Mouse (Mus musculus) heart, postnatal 14 days (tissue): ENCODE measurements around the gene Ccnd1. TPM values are rescaled to one million over a fixed set of nuclear protein-coding genes. Genes with fewer than 3 reads are reported as not detected.
"Not testable (repeated sequence)": the region's sequence is repeated elsewhere in the genome, so short reads cannot be mapped to it uniquely, and the experiment has no call there.

Experiments
- DNase-seq, 2 experiments: peaks; one replicate each; pipeline ENCODE4 v3.0.0; 2021 to 2022
- intact Hi-C: fragments of 180-260 bp; cut with DNase I; formaldehyde crosslinking; loops from one replicate; pipeline ENCODE4 v1.15.1; 2025
- total RNA-seq, 2 experiments: library from RNA; stranded (reverse); gene quantifications; 2 replicates each; pipeline ENCODE4 v1.2.3; 2021

The Ccnd1 gene
- total RNA-seq, 2 experiments from 2014 or later: 37.2 to 58.8 TPM

DNA sequence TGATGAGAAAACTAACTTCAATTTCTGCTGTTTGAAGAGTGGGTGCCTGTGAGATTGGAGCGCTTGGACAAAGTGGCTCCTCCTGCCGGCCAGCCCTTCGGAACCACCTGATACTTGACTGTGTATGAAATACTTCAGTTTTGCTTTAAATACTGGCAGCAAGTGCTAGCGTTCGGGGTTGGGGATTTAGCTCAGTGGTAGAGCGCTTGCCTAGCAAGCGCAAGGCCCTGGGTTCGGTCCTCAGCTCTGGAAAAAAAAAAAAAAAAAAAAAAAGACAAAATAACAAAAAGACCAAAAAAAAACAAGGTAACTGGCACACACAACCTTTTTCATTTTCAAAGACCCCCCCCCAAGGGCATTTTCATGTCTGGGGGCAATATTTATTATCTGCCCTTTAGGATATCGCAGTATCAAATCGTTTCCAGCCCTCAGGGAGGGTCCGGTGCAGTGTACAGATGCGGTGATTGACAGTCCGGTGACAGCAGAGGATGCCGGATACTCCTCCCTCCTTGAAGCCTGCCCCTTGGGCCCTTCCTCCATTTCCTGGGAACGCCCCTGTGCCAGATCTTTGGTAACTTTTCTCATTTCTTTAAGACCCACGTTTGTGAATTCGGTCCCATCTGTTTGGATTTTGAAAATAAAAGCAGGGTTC lies 25.3 kb downstream of the Ccnd1 start:
- DNase-seq: no peak
- intact Hi-C loops: no loop called here

DNA sequence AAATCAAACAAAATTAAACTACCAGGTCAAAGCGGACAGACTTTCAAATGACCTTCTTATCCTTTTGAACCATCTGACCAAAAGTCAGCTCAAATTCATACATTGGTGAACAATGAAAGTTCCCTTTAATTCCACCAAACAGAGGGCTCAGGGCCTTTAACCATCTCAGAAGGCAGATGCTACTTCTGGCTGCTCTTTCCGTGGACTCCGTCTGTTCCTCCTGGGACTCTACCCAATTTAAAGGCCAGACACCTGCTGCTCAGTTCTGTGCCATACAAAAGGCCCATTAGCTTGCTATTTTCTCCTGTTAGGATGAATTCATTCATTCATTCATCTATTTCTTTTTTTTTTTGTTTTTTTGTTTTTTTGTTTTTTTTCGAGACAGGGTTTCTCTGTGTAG lies 26.8 kb downstream of the Ccnd1 start:
- intact Hi-C loops: no loop called here
- no peak for DNase-seq

- intact Hi-C loops: no loop called here
- DNase-seq: no peak
Measured at GRCm38 (mm10) chr7:144911121-144911520, 28.6 kb downstream of the Ccnd1 start.

GRCm38 (mm10) chr7:144908705-144909104 lies 31.0 kb downstream of the Ccnd1 start:
- DNase-seq: no peak
- intact Hi-C loops: loop anchor here (5.0 kb wide), 1 partner anchor 321 kb away; no protein-coding TSS in a partner anchor

GRCm38 (mm10) chr7:144907793-144908192 lies 31.9 kb downstream of the Ccnd1 start:
- intact Hi-C loops: loop anchor here (5.0 kb wide), 1 partner anchor 320 kb away; no protein-coding TSS in a partner anchor
- no peak for DNase-seq

- intact Hi-C loops: loop anchor here (5.0 kb wide), 1 partner anchor 320 kb away; no protein-coding TSS in a partner anchor
- DNase-seq: peak; percentile 67 to 80
Measured at GRCm38 (mm10) chr7:144906708-144907397, 32.9 kb downstream of the Ccnd1 start.

DNA sequence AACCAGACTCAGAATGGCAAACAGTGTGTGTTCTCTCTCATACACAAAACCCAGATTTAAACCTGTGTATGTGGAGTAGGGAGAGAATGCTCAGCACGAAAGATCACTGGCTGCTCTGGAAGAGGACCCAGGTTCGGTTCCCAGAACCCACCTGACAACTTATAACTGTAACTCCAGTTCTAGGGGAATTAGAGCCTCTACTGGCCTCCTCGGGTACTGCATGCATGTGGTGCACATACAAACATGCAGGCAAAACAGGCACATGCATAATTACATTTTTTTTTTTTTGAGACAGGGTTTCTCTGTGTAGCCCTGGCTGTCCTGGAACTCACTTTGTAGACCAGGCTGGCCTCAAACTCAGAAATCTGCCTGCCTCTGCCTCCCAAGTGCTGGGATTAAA lies 34.2 kb downstream of the Ccnd1 start:
- intact Hi-C loops: loop anchor here (5.0 kb wide), 1 partner anchor 318 kb away; no protein-coding TSS in a partner anchor
- not testable (repeated sequence) for DNase-seq

DNA sequence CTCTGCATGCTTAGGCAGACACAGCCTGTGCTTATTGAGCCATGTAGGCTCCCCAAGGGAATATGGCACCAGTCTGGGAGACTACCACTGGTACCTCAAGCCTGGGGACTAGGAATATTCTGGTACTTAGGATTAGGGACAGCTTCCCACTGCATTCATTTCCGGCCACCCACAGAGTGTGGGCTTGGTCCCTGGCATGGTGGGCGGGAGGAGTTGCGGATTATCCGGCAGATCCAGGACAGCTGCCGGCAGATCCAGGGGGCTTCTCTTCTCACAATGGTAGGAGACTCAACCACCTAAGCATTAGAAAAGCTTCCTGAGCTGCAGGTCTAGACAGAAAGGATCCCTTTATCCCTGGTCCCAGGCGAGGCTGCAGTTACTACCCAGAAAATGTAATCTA lies 41.2 kb downstream of the Ccnd1 start:
- intact Hi-C loops: loop anchor here (5.0 to 10.0 kb wide), 2 partner anchors 116 to 434 kb away; no protein-coding TSS in a partner anchor
- DNase-seq: no peak

DNA sequence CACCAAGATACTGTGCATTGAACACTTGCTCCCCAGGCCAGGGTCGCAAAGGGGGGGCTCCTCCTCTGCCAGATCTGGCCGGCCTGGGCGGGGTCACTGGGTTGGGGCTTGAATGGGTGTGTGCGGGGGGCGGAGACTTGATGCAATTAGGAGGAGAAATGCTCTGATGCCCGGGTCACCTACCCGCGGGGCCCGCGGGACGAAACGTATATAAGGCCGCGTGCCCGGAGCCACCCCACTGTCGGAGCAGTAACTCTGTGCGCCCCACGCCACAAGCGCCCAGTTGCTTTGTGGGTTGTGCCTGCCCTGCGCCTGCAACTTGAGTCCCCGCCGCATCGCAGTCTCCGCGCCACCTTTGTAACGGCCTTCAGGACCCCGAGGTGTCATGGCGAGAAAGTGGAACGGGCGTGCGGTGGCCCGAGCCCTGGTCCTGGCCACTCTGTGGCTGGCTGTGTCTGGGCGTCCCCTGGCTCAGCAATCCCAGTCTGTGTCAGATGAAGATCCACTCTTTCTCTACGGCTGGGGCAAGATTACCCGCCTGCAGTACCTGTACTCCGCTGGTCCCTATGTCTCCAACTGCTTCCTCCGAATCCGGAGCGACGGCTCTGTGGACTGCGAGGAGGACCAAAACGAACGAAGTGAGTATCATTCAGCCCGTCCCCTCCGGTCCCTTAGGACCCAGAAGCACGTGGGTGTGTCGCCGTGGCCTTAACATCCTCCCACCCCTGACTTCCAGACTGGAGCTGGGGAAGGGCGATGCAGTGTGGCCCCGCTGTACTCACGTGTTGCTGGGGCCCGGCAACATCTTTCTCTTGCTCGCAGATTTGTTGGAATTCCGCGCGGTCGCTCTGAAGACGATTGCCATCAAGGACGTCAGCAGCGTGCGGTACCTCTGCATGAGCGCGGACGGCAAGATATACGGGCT lies 43.2 kb downstream of the Ccnd1 start, which contains the start of gene Fgf15:
Gene Fgf15 (plus strand): TSS at position 238 of the 925 bp plus-strand sequence.
- intact Hi-C loops: loop anchor here (1.0 to 10.0 kb wide), 3 partner anchors 50 to 432 kb away; no protein-coding TSS in a partner anchor
- DNase-seq: no peak

DNA sequence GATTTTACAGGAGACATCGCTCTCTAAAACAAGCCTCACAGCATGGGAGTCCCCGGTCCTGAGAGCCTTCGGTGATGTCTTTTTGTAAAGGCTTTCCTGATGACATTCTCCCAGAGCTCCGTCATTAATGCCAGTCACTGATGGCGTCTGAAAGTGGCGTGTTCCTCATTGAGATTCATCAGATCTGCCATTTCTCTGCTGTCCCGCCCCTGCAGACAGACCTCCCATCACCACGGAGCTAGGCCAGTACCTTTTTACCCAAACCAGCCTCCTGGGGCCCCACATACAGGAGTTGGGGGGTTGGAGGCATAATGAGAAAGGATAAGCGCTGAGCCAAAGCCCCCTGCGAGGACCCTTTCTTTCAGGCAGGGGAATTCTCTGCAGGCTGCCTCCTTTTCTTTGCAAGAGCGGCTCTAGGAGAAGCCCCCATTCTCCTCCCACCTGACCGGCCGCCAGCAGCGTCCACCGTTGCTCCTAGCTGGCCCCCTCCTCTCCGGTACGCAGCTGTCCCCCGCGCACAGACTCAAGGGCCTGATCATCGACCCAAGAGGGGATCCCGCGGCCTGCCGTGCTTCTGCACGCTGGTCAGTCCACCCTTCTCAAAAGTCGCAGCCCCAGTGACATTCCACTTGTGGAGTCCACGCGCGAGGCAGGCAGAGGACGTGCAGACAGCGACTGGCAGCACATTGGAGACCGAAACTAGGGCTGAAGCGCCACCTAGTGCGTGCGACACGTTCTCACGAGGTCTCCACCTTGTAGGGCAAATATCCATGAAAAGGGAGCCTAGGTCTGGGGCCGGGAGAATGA lies 44.2 kb downstream of the Ccnd1 start:
- DNase-seq: peak; percentile 71 to 79
- intact Hi-C loops: loop anchor here (1.0 to 10.0 kb wide), 4 partner anchors 49 to 431 kb away; no protein-coding TSS in a partner anchor

GRCm38 (mm10) chr7:144894706-144895105 lies 45.0 kb downstream of the Ccnd1 start:
- intact Hi-C loops: loop anchor here (1.0 to 10.0 kb wide), 3 partner anchors 96 to 430 kb away; no protein-coding TSS in a partner anchor
- no peak for DNase-seq

DNA sequence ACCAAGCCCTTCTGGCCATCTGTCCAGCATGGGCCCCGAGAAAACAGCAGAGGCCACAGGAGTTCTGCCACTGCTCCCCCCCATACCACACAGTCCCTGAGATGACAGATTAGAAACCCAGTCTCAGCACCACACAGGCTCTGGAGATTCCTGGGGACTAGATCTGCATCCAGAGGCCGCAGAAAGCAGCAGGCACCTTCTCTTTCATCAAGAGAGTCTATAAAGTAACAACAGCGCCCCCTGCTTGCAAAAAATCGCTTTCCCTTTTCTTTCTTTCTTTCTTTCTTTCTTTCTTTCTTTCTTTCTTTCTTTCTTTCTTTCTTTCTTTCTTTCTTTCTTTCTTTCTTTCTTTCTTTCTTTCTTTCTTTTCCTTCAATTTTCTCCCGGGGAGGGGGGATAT lies 45.5 kb downstream of the Ccnd1 start:
- DNase-seq: peak in 1 of 2 experiments; percentile 45
- intact Hi-C loops: loop anchor here (10.0 kb wide), 1 partner anchor 429 kb away; no protein-coding TSS in a partner anchor

- intact Hi-C loops: loop anchor here (10.0 kb wide), 1 partner anchor 428 kb away; no protein-coding TSS in a partner anchor
- DNase-seq: no peak
Measured at GRCm38 (mm10) chr7:144892322-144892721, 47.4 kb downstream of the Ccnd1 start.

DNA sequence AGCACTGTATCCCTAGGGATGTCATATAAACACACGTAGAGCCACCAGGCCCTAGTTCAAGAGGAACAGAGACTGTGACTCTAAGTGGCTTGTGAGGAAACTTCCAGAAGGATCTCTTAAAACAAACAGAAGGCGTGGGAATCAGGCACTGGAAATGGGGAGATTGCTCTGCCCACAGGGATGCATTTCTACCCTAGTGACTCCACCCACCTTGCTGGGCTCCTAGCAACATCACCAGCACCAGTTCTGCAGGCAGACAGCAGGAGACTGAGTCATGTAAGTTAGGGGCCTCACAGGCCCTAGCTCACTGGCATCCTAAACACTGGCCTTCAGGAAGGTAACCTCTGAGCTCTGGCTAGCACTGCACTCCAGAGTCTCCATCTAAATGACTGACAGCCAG lies 47.9 kb downstream of the Ccnd1 start:
- intact Hi-C loops: loop anchor here (10.0 kb wide), 1 partner anchor 427 kb away; no protein-coding TSS in a partner anchor
- DNase-seq: no peak

DNA sequence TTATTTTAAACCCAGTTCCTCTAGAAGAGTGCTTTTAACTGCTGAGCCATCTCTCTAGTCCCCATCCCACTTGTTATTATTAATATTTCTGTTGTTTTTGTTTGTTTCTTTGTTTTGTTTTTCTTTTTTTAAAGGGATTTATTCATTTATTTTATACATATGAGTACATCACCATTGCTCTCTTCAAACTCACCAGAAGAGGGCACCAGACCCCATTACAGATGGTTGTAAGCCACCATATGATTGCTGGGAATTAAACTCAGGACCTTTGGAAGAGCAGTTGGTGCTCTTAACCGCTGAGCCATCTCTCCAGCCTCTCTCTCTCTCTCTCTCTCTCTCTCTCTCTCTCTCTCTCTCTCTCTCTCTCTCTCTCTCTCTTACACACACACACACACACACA lies 49.1 kb downstream of the Ccnd1 start:
- not testable (repeated sequence) for DNase-seq
- intact Hi-C loops: loop anchor here (10.0 kb wide), 1 partner anchor 426 kb away; no protein-coding TSS in a partner anchor

DNA sequence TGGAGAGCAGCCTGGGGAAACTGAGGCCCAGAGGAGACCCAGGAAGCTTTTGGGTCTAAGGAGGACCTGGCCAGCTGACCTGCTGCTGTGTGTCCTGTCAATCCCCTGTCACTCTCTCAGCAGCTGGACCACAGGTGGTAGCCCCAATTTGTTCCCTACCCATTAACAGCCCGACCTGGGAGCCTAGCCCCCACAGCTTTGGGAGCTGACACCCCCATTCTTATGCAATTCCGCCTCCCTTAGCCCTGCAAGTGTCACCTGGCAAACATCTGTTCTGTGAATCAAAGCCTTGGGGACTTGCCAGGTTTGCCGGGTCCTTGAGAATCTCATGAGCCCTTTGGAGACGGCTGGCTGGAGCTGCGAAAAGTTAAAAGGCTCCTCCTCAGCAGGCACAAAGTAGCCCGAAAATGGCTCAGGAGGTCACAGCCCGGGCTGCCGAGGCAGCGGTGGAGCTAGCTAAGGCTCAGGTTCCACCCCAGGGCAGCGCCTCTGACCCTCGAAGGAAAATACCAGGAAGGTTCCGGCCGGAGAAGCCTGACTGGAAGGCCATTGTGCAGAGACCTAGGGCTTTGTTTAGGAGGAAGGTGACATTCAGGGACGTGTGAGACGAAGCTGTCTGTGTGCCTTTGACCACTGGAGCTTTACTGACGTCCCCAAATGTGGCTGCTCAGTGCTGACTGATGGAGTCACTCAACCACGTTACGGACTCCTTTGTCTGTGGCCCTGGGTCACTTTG lies 51.0 kb downstream of the Ccnd1 start:
- intact Hi-C loops: no loop called here
- no peak for DNase-seq

DNA sequence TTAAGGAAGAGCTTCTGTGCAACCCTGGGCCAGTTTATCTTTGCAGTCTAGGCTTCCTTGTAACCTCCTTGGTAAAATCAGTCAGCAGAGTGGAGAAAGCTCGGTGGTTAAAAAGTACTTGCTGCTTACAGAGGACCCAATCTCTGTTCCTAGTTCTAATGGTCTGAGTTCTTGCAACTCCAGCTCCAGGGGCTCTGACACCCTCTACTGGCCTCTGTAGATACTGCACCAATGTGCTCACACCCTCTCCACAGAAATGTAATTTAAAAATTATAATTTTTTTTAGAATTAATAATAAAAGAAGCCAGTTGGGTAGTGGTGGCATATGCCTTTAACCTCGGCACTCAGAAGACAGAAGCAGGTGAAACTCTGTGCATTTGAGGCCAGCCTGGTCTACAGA lies 52.1 kb downstream of the Ccnd1 start:
- DNase-seq: no peak
- intact Hi-C loops: no loop called here

- DNase-seq: no peak
- intact Hi-C loops: no loop called here
Measured at GRCm38 (mm10) chr7:144883106-144883505, 56.6 kb downstream of the Ccnd1 start.
